Mouse (Mus musculus) skeletal muscle tissue, adult 2 months (tissue): Measurements from ENCODE around the gene Ipo7.
"Not testable (repeated sequence)": the region's sequence is repeated elsewhere in the genome, so short reads cannot be mapped to it uniquely, and the experiment has no call there.

Source experiments
- DNase-seq: peaks from one replicate; pipeline ENCODE4 v3.0.0-alpha.2; 2012; ENCODE audit warnings: low read depth, low spot score

Gene Ipo7

GRCm38 (mm10) chr7:110018631-110019482 lies 783 bp downstream of the Ipo7 start:
- peak; percentile 43 for DNase-seq

GRCm38 (mm10) chr7:110023553-110023952 lies 5.5 kb downstream of the Ipo7 start:
- DNase-seq = no peak

DNA sequence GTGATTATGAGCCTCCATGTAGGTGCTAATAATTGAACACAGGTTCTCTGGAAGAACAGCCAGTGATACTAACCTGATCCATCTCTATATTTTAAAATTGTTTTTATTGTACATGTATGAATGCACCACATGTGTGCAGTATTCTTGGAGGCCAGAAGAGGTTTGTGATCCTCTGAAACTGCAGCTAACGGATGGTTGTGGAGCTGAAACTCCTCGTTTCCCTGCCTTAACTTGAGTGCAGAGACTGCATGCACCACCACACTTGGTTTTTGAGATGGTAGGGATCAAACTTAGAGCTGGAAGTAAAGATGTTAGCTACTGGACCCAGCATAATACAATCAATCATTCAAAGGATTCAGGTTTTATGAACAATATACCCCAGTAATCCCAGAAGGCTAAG lies 8.5 kb downstream of the Ipo7 start:
- DNase-seq = no peak

DNA sequence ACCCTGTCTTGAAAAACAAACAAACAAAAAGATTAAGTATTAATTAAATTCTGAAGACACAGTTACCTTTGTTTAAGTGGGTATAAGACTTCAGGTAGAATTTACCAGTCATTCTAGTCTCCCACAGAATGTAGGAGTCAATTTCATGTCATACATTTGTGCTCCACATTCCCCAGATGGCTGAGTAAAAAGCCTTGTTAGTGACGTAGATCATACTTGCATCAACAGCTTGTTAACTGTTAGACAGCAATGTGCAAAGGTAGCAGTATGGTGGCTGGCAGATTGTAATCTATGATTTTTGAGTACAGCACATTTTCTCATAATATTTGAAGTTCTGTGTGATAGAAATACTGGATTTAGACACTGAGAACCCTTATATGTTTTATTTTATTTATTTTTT lies 10.8 kb downstream of the Ipo7 start:
- no peak for DNase-seq

- DNase-seq = no peak
Observed at GRCm38 (mm10) chr7:110030342-110030741, 12.3 kb downstream of the Ipo7 start.

DNA sequence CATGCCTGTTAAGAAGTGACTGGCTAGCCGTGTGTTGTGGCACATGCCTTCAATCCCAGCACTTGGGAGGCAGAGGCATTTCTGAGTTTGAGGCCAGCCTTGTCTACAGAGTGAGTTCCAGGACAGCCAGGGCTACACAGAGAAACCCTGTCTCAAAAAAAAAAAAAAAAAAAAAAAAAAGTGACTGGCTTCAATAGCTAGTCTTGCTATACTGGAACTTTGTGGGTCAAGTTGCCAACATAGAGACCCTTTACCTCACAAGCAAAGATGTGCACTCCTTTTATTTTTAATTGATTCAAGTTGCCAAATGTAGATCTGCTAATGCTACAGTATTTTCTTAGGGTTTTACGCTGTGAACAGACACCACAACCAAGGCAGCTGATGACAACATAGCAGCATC lies 39.6 kb downstream of the Ipo7 start:
- not testable (repeated sequence) for DNase-seq

- peak; percentile 19 for DNase-seq
Observed at GRCm38 (mm10) chr7:110059092-110059785, 41.2 kb downstream of the Ipo7 start.

- no peak for DNase-seq
Observed at GRCm38 (mm10) chr7:110060106-110060668, 42.1 kb downstream of the Ipo7 start.

GRCm38 (mm10) chr7:110060669-110061198 lies 42.7 kb downstream of the Ipo7 start:
- DNase-seq = peak; percentile 37

DNA sequence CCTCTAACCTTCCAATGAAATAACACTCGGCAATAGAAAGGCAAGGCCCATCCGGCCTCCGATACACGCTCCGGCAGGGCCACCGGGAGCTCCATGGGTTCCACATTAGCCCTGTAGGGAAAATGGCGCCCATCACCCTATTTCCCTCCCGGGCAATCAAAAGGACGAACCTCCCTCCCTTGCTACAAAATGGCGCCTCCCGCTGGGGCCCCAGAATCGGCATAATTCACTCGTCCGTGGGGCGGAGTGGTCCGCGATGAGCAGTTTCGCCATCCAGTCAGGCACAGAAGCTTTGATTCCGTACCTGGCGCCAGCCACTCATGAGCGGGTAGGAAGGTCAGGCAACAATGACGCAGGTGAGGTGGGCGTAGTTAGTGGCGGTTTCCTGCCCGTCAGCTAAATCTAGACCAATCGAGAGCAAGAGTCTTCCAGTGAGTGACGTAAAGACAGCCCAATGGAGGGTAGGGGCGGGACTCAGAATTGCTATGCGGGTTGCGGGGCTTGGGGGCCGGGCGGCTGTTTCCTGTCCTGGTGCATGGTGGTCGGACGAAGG lies 43.2 kb downstream of the Ipo7 start, which contains the start of gene Zfp143:
Zfp143 (plus strand) TSS at position 19 of the 553 bp plus-strand sequence.
- DNase-seq = peak; percentile 100

DNA sequence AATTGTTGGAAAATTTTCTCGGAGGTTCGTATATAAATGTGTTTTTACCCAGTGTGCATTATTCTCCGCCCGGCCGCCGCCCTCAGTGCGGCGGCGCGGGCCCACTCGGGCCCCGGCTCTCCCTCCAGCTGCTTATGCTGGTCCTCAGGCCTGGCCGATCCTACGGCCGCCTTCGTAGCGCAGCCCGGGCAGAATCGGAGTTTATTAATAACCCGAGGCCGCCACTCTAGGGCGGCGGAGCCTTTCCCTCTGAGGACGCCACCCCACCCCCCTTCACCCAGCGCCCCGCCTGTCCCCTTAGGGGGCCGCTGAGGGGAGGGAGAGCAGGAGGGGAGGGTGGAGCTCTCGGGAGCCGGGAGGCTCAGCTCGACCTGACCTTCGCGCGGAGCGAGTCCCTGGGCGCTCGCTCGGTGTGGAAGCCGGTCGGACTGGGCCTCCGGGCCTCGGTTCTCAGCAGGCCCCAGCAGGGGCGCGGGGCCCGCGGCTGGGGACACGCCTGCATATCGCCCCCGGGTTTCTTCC lies 43.7 kb downstream of the Ipo7 start:
- peak; percentile 94 for DNase-seq

- no peak for DNase-seq
Observed at GRCm38 (mm10) chr7:110063731-110064130, 45.7 kb downstream of the Ipo7 start.

- DNase-seq = no peak
Observed at GRCm38 (mm10) chr7:110069070-110069469, 51.0 kb downstream of the Ipo7 start.

DNA sequence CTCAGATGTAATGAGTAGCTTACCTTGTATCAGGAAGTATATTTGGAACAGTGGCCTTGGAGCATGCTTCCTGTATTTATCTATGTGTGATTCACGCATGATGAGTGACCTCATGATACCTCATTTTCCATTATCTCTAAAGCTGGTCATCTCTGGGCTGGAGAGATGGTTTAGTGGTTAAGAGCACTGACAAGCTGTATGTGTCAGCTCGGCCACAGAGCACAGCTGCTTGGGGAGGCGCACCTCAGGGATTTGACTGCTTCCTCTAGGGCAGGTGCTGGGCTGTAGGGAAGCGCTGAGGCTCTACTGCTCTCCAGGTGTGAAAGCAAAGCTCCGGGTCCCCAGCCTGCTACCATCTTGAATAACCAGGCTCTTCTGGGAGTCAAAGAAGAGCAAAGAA lies 60.1 kb downstream of the Ipo7 start:
- no peak for DNase-seq

DNA sequence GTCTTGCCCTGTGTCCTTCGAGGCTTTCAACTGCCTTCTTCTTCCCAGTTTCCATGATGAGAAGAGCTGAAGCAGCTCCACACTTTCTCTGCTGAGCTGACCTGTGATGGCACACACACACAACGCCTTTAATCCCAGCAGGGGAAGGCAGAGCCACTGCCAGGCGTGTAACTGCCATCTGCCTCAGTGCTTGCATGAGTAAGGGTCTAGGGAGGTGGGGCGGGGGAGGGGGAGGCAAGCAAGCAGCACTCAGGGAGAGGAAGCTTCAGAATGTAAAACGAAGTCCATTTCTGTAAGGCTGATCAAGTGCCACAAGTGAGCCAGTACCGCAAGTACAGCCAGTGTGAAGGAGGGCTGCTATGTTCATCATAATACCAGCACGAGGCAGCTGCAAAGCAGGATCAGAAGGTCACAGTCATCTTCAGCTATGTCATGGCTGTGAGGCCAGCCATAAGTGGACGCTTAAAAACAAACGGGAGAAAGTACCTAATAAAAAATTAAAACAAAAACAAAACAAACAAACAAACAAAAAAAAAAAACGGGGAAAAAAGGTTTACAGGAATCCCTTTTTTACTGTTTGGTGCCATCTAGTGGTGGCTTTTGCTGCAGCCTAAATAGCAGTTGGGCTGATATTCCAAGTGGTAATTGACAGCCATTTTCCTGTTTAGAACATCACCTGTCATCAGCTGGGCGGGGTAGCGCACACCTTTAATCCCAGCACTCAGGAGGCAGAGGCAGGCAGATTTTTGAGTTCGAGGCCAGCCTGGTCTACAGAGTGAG lies 65.5 kb downstream of the Ipo7 start:
- no peak for DNase-seq

- no peak for DNase-seq
Observed at GRCm38 (mm10) chr7:110085217-110085616, 67.1 kb downstream of the Ipo7 start.

DNA sequence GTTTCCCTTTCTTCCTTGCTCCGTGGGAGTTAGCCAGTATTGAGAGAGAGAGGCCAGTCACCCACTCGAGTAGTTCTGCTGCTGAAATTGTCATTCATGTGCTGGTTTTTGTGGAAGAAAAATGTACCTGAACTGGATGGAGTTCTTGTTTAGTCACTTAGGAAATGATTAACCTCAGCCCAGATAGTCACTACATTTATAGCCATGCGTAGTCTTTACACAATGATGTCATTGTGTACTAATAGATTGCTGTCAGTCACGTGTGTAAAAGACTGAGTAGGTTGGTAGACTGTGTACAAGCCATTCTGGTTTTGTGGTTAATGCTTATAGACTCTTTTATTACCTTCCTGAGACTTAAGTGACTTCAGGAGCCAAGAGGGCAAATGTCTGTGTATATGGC lies 69.8 kb downstream of the Ipo7 start:
- DNase-seq = no peak

DNA sequence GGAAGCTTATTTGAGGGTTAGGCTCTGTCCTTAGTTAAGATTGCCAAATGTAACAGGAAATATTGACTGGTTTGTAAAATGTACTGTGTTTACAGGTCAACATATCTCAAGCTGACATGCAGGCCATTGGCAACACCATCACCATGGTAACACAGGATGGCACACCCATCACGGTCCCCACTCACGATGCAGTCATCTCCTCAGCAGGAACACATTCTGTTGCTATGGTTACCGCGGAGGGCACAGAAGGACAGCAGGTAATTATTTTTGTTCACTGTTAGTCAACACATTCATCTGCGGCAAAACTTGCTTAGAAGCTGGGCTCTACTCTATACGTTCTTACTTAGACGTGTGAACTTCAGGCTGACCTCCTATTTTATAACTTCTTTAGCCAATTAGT lies 73.6 kb downstream of the Ipo7 start:
- DNase-seq = no peak

GRCm38 (mm10) chr7:110096332-110096731 lies 78.3 kb downstream of the Ipo7 start:
- no peak for DNase-seq

DNA sequence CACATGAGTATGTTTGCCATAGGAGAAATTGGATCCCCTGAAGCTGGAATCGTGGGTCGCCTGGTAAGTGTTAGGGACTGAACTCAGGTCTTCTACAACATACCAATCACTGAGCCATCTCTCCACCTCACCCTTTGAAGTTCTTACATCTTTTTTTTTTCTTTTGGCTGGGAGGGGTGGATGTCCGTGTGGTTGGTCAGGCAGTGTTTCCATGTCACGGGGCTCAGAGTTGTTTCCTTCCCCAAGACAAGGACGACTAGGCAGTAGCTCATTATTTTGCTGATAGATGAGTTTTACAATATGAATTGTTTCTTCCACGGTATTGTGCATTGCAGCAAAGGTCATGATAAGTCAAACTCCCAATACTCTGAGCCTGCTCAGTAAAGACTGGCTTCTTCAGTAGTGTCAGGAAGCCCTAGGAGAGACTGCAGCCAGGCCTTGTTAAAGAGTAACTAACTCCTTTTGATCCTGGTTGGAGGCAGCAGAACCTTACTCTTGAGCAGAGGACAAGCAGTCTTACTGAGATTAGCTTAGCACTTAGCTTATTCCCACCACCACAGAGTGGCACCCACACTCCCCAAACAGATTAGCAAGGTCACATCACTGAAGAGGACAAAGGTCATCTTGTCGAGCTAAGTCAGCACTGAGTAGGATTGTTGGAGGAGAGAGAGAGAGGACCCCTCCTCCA lies 79.2 kb downstream of the Ipo7 start:
- no peak for DNase-seq
